Mouse (Mus musculus): ENCODE results near the gene H2al1g. TPM values are rescaled to one million over a fixed set of nuclear protein-coding genes. Genes with fewer than 3 reads are reported as not detected.

Gene H2al1g
- not detected for polyA plus RNA-seq (2015; fragmentation: Illumina TruSeq; extraction: RNeasy Lipid Tissue Mini Kit (QIAGEN cat#74804); ENCODE audit: insufficient read depth, low replicate concordance)

DNA sequence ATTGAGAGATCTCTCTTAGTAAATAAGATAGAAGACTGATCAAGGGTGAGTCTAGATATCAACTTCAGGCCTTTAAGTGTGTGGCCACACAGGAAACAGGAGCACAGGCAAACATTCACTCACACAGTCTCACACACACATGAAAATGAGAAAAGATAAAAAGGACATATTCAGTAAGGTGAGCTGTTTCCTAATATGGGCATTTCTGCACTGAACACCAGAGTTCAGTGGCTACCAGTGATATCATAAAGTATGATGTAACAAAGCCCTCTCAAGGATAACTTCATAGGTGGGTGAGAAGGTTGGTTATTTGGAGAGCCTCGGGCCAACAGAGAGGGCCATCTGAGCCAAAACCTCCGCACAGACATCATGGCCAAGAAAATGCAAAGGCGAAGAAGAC is at the start of gene H2al1g:
TSS of gene H2al1g (plus strand) at position 301 of the 400 bp plus-strand sequence.

GRCm38 (mm10) chrX:11298957-11299356 is 19.1 kb upstream of the H2al1g start, which contains the start of gene H2al1a:
H2al1a (plus strand) TSS chrX:11299257.

GRCm38 (mm10) chrX:11302132-11302531 is 15.9 kb upstream of the H2al1g start, which contains the start of gene H2al1b:
H2al1b (plus strand) TSS chrX:11302432.

DNA sequence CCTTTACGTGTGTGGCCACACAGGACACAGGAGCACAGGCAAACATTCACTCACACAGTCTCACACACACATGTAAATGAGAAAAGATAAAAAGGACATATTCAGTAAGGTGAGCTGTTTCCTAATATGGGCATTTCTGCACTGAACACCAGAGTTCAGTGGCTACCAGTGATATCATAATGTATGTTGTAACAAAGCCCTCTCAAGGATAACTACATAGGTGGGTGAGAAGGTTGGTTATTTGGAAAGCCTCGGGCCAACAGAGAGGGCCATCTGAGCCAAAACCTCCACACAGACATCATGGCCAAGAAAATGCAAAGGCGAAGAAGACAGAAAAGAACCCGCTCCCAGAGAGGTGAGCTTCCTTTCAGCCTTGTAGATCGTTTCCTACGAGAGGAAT is 12.7 kb upstream of the H2al1g start, which contains the start of gene H2al1c:
TSS of gene H2al1c (plus strand) at position 301 of the 400 bp plus-strand sequence.

GRCm38 (mm10) chrX:11308524-11308923 is 9.5 kb upstream of the H2al1g start, which contains the start of gene H2al1d:
H2al1d (plus strand) TSS chrX:11308824.

DNA sequence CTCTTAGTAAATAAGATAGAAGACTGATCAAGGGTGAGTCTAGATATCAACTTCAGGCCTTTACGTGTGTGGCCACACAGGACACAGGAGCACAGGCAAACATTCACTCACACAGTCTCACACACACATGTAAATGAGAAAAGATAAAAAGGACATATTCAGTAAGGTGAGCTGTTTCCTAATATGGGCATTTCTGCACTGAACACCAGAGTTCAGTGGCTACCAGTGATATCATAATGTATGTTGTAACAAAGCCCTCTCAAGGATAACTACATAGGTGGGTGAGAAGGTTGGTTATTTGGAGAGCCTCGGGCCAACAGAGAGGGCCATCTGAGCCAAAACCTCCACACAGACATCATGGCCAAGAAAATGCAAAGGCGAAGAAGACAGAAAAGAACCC is 6.4 kb upstream of the H2al1g start, which contains the start of gene H2al1e:
TSS of gene H2al1e (plus strand) at position 301 of the 400 bp plus-strand sequence.

DNA sequence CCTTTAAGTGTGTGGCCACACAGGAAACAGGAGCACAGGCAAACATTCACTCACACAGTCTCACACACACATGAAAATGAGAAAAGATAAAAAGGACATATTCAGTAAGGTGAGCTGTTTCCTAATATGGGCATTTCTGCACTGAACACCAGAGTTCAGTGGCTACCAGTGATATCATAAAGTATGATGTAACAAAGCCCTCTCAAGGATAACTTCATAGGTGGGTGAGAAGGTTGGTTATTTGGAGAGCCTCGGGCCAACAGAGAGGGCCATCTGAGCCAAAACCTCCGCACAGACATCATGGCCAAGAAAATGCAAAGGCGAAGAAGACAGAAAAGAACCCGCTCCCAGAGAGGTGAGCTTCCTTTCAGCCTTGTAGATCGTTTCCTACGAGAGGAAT is 3.2 kb upstream of the H2al1g start, which contains the start of gene H2al1f:
TSS of gene H2al1f (plus strand) at position 301 of the 400 bp plus-strand sequence.

GRCm38 (mm10) chrX:11321192-11321591 is 3.1 kb downstream of the H2al1g start, which contains the start of gene H2al1h:
H2al1h (plus strand) TSS chrX:11321492.

DNA sequence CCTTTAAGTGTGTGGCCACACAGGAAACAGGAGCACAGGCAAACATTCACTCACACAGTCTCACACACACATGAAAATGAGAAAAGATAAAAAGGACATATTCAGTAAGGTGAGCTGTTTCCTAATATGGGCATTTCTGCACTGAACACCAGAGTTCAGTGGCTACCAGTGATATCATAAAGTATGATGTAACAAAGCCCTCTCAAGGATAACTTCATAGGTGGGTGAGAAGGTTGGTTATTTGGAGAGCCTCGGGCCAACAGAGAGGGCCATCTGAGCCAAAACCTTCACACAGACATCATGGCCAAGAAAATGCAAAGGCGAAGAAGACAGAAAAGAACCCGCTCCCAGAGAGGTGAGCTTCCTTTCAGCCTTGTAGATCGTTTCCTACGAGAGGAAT is 6.3 kb downstream of the H2al1g start, which contains the start of gene H2al1i:
TSS of gene H2al1i (plus strand) at position 301 of the 400 bp plus-strand sequence.

GRCm38 (mm10) chrX:11327522-11327921 is 9.5 kb downstream of the H2al1g start, which contains the start of gene H2al1j:
H2al1j (plus strand) TSS chrX:11327822.

Other genes with a start within 250 kb of the H2al1g start
- not detected for gene H2al1a, start 19.0 kb upstream of the H2al1g start, polyA plus RNA-seq (2015; fragmentation: Illumina TruSeq; extraction: RNeasy Lipid Tissue Mini Kit (QIAGEN cat#74804); ENCODE audit: insufficient read depth, low replicate concordance)
- gene H2al1b, start 15.8 kb upstream of the H2al1g start, polyA plus RNA-seq (2015; fragmentation: Illumina TruSeq; extraction: RNeasy Lipid Tissue Mini Kit (QIAGEN cat#74804); ENCODE audit: insufficient read depth, low replicate concordance) = not detected
- gene H2al1c, start 12.6 kb upstream of the H2al1g start, polyA plus RNA-seq (2015; fragmentation: Illumina TruSeq; extraction: RNeasy Lipid Tissue Mini Kit (QIAGEN cat#74804); ENCODE audit: insufficient read depth, low replicate concordance) = not detected
- gene H2al1d, start 9.4 kb upstream of the H2al1g start, polyA plus RNA-seq (2015; fragmentation: Illumina TruSeq; extraction: RNeasy Lipid Tissue Mini Kit (QIAGEN cat#74804); ENCODE audit: insufficient read depth, low replicate concordance) = not detected
- gene H2al1e, start 6.3 kb upstream of the H2al1g start, polyA plus RNA-seq (2015; fragmentation: Illumina TruSeq; extraction: RNeasy Lipid Tissue Mini Kit (QIAGEN cat#74804); ENCODE audit: insufficient read depth, low replicate concordance) = not detected
- not detected for gene H2al1f, start 3.1 kb upstream of the H2al1g start, polyA plus RNA-seq (2015; fragmentation: Illumina TruSeq; extraction: RNeasy Lipid Tissue Mini Kit (QIAGEN cat#74804); ENCODE audit: insufficient read depth, low replicate concordance)
- gene H2al1h, start 3.2 kb downstream of the H2al1g start, polyA plus RNA-seq (2015; fragmentation: Illumina TruSeq; extraction: RNeasy Lipid Tissue Mini Kit (QIAGEN cat#74804); ENCODE audit: insufficient read depth, low replicate concordance) = not detected
- not detected for gene H2al1i, start 6.4 kb downstream of the H2al1g start, polyA plus RNA-seq (2015; fragmentation: Illumina TruSeq; extraction: RNeasy Lipid Tissue Mini Kit (QIAGEN cat#74804); ENCODE audit: insufficient read depth, low replicate concordance)
- not detected for gene H2al1j, start 9.6 kb downstream of the H2al1g start, polyA plus RNA-seq (2015; fragmentation: Illumina TruSeq; extraction: RNeasy Lipid Tissue Mini Kit (QIAGEN cat#74804); ENCODE audit: insufficient read depth, low replicate concordance)